Mouse (Mus musculus): Measurements from ENCODE around the gene Gpr65. TPM values are rescaled to one million over a fixed set of nuclear protein-coding genes. Genes with fewer than 3 reads are reported as not detected.

Gpr65 gene
- polyA plus RNA-seq, 1 experiment from 2014 or later: 2.0 TPM

DNA sequence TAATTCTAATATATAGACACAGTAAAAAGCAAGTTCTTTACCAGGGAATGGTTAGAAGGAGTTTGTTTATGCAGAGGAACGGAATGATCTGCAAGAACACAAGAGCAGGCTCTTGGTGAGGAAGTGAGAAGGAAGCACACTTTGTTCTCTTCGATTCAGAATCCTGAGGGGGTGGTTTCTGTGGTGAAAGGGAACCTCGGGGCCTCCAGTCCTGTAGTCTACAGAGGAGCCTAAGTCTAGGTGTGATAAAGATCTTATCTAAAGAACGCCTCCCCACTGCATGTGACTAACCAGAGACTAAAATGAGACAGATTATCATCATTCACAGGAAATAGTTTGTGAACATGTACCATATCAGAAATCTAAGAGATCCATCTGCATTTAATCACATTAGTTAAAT lies 21.6 kb upstream of the Gpr65 start:
- H3K27ac ChIP-seq: no peak overlapping the region
- 0 out of 2 replicates have a peak, but pooled peaks cover 2% of the 10 kb centered on the region for H3K36me3 ChIP-seq (ENCODE audit: insufficient read depth, low read length)
- H3K9me3 ChIP-seq (replicated peaks; ENCODE audit: low read length): no peaks in the 10 kb centered on the region
- no peak overlapping the region for H3K4me2 ChIP-seq (ENCODE audit: low read length)
- 54% methylated on average over 4 of the region's 4 CpGs for WGBS
- no peak overlapping the region for H3K4me3 ChIP-seq (replicated peaks; ENCODE audit: low read depth, low read length)
- H3K27me3 ChIP-seq (ENCODE audit: insufficient read depth, low read length): no peaks in the 10 kb centered on the region
- H3K9ac ChIP-seq (ENCODE audit: low read depth, low read length): no peak overlapping the region
- no peak for TF ChIP-seq CTCF (IDR thresholded peaks at IDR 0.05; ENCODE audit: low read depth)
- DNase-seq (ENCODE audit: low spot score) (no peak), ATAC-seq (replicated peaks; ENCODE audit: low FRiP score, low read depth) (no peak)
- no peaks in the 10 kb centered on the region for H3K4me1 ChIP-seq (replicated peaks; ENCODE audit: insufficient read depth, low read length)

- Histone ChIP-seq H3K27me3 (ENCODE audit: insufficient read depth, low read length) (no peaks in the 10 kb centered on the region), H3K27ac (no peak overlapping the region), H3K4me3 (replicated peaks; ENCODE audit: low read depth, low read length) (no peak overlapping the region), H3K4me1 (replicated peaks; ENCODE audit: insufficient read depth, low read length) (no peaks in the 10 kb centered on the region), H3K4me2 (ENCODE audit: low read length) (no peak overlapping the region), H3K36me3 (ENCODE audit: insufficient read depth, low read length) (0 out of 2 replicates have a peak, but pooled peaks cover 2% of the 10 kb centered on the region), H3K9me3 (replicated peaks; ENCODE audit: low read length) (no peaks in the 10 kb centered on the region), H3K9ac (ENCODE audit: low read depth, low read length) (no peak overlapping the region)
- 51% methylated on average over 3 of the region's 3 CpGs for WGBS
- ATAC-seq (replicated peaks; ENCODE audit: low FRiP score, low read depth) (no peak), DNase-seq (ENCODE audit: low spot score) (peak; percentile 31)
- no peak for TF ChIP-seq CTCF (IDR thresholded peaks at IDR 0.05; ENCODE audit: low read depth)
Observed at GRCm38 (mm10) chr12:98249671-98250070, 18.8 kb upstream of the Gpr65 start.

- 0 out of 2 replicates have a peak, but pooled peaks cover 2% of the 10 kb centered on the region for H3K36me3 ChIP-seq (ENCODE audit: insufficient read depth, low read length)
- H3K4me2 ChIP-seq (ENCODE audit: low read length): no peak overlapping the region
- TF ChIP-seq CTCF (IDR thresholded peaks at IDR 0.05; ENCODE audit: low read depth): no peak
- no peak overlapping the region for H3K9ac ChIP-seq (ENCODE audit: low read depth, low read length)
- no peaks in the 10 kb centered on the region for H3K4me1 ChIP-seq (replicated peaks; ENCODE audit: insufficient read depth, low read length)
- ATAC-seq (replicated peaks; ENCODE audit: low FRiP score, low read depth) (no peak), DNase-seq (ENCODE audit: low spot score) (no peak)
- no peaks in the 10 kb centered on the region for H3K27me3 ChIP-seq (ENCODE audit: insufficient read depth, low read length)
- WGBS: 49% methylated on average over 8 of the region's 8 CpGs
- no peak overlapping the region for H3K27ac ChIP-seq
- no peaks in the 10 kb centered on the region for H3K9me3 ChIP-seq (replicated peaks; ENCODE audit: low read length)
- no peak overlapping the region for H3K4me3 ChIP-seq (replicated peaks; ENCODE audit: low read depth, low read length)
Observed at GRCm38 (mm10) chr12:98250327-98250726, 18.1 kb upstream of the Gpr65 start.

GRCm38 (mm10) chr12:98252417-98252816 lies 16.0 kb upstream of the Gpr65 start:
- TF ChIP-seq CTCF (IDR thresholded peaks at IDR 0.05; ENCODE audit: low read depth): no peak
- H3K9me3 ChIP-seq (replicated peaks; ENCODE audit: low read length): no peaks in the 10 kb centered on the region
- H3K36me3 ChIP-seq (ENCODE audit: insufficient read depth, low read length): no peaks in the 10 kb centered on the region
- DNase-seq (ENCODE audit: low spot score) (no peak), ATAC-seq (replicated peaks; ENCODE audit: low FRiP score, low read depth) (no peak)
- H3K4me1 ChIP-seq (replicated peaks; ENCODE audit: insufficient read depth, low read length): no peaks in the 10 kb centered on the region
- H3K9ac ChIP-seq (ENCODE audit: low read depth, low read length): no peak overlapping the region
- no peak overlapping the region for H3K4me3 ChIP-seq (replicated peaks; ENCODE audit: low read depth, low read length)
- no peaks in the 10 kb centered on the region for H3K27me3 ChIP-seq (ENCODE audit: insufficient read depth, low read length)
- no peak overlapping the region for H3K4me2 ChIP-seq (ENCODE audit: low read length)
- H3K27ac ChIP-seq: no peak overlapping the region
- 43% methylated on average over 2 of the region's 2 CpGs for WGBS

GRCm38 (mm10) chr12:98255373-98255995 lies 13.0 kb upstream of the Gpr65 start:
- H3K9ac ChIP-seq (ENCODE audit: low read depth, low read length): no peak overlapping the region
- H3K36me3 ChIP-seq (ENCODE audit: insufficient read depth, low read length): no peaks in the 10 kb centered on the region
- DNase-seq (ENCODE audit: low spot score) (no peak), ATAC-seq (replicated peaks; ENCODE audit: low FRiP score, low read depth) (no peak)
- no peak overlapping the region for H3K4me3 ChIP-seq (replicated peaks; ENCODE audit: low read depth, low read length)
- no peaks in the 10 kb centered on the region for H3K4me1 ChIP-seq (replicated peaks; ENCODE audit: insufficient read depth, low read length)
- H3K27ac ChIP-seq: no peak overlapping the region
- no peak for TF ChIP-seq CTCF (IDR thresholded peaks at IDR 0.05; ENCODE audit: low read depth)
- no peak overlapping the region for H3K4me2 ChIP-seq (ENCODE audit: low read length)
- 74% methylated on average over 13 of the region's 13 CpGs for WGBS
- H3K27me3 ChIP-seq (ENCODE audit: insufficient read depth, low read length): no peaks in the 10 kb centered on the region
- H3K9me3 ChIP-seq (replicated peaks; ENCODE audit: low read length): no peaks in the 10 kb centered on the region

- Histone ChIP-seq H3K9me3 (replicated peaks; ENCODE audit: low read length) (no peaks in the 10 kb centered on the region), H3K36me3 (ENCODE audit: insufficient read depth, low read length) (no peaks in the 10 kb centered on the region), H3K27ac (peak overlapping the region; percentile 96), H3K9ac (ENCODE audit: low read depth, low read length) (peak overlapping the region; percentile 95), H3K4me2 (ENCODE audit: low read length) (peak overlapping the region; percentile 73), H3K4me1 (replicated peaks; ENCODE audit: insufficient read depth, low read length) (no peaks in the 10 kb centered on the region), H3K27me3 (ENCODE audit: insufficient read depth, low read length) (no peaks in the 10 kb centered on the region), H3K4me3 (replicated peaks; ENCODE audit: low read depth, low read length) (peak overlapping the region; percentile 92)
- peak; percentile 26; the same call in 1 of the 2 replicates for ATAC-seq (replicated peaks; ENCODE audit: low FRiP score, low read depth)
- DNase-seq (ENCODE audit: low spot score): peak; percentile 43
- no peak for TF ChIP-seq CTCF (IDR thresholded peaks at IDR 0.05; ENCODE audit: low read depth)
- 0% methylated on average over 8 of the region's 8 CpGs for WGBS
Observed at GRCm38 (mm10) chr12:98258371-98258844, 10.0 kb upstream of the Gpr65 start.
